8 mouse cellular contexts compared by ENCODE assay signal in the genomic region with DNA sequence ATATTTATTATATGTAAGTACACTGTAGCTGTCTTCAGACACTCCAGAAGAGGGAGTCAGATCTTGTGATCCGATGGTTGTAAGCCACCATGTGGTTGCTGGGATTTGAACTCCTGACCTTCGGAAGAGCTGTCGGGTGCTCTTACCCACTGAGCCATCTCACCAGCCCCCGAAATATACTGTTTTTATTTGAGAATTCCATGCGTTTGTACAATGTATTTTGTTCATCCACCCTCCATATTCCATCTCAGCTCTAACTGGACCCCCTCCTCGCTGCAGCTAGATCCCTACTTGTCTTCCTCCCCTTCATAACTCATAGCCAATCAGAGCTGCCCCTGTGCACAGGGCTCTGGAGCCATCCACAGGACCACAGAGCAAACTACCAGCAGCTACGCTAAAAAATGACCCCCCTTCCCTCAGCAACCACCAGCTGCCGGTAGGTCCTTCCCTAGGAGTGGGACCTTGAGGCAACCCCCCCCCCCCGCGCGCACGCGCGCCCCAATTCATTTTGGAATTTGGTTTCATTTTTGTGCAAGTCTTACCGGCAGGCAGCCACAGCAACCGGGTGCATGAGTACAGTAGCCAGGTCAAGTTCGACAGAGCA. TPM values are rescaled to one million over a fixed set of nuclear protein-coding genes. Genes with fewer than 3 reads are reported as not detected.
A peak's percentile ranks its signal among the peaks of the same experiment; 100 is the strongest.
DNase-seq lines count a peak whose midpoint lies in the region; ATAC-seq and TF ChIP-seq lines count a peak whose summit lies in the region.

No protein-coding gene starts in this region.

- peak overlapping the region; percentile 69 for H3K4me2 ChIP-seq in intestine, postnatal 0 days (replicated peaks; ENCODE audit: low read depth)
- peak overlapping the region; percentile 66 for H3K4me2 ChIP-seq in lung, embryonic 15.5 days

- H3K4me3 ChIP-seq in intestine, postnatal 0 days (ENCODE audit: low read depth, low read length), result peak overlapping the region; percentile 52
- peak overlapping the region; percentile 52 for H3K4me3 ChIP-seq in lung, embryonic 15.5 days

- no peak for DNase-seq in frontal cortex, adult 2 months (ENCODE audit: extremely low spot score in 1 of 2, low spot score in 1 of 2)
- peak; percentile 4 for DNase-seq in c-Kit-negative CD71-positive TER-119-positive erythroid progenitor cells, embryonic 14.5 days (ENCODE audit: low read depth, low spot score)
- DNase-seq in heart, adult 11 months, result peak; percentile 97
- DNase-seq in ovary, postnatal 14 days (ENCODE audit: low spot score), result peak; percentile 11
- no peak for DNase-seq in right cerebral cortex, adult 2 months (ENCODE audit: low spot score in 2 of 2)

- H3K27ac ChIP-seq in intestine, postnatal 0 days (ENCODE audit: low read depth, low read length), result no peak overlapping the region
- peak overlapping the region; percentile 82 for H3K27ac ChIP-seq in lung, embryonic 15.5 days

- H3K9ac ChIP-seq in intestine, postnatal 0 days (ENCODE audit: low read depth, low read length), result no peak overlapping the region
- peak overlapping the region; percentile 37 for H3K9ac ChIP-seq in lung, embryonic 15.5 days

- no peaks in the 10 kb centered on the region for H3K4me1 ChIP-seq in intestine, postnatal 0 days (replicated peaks; ENCODE audit: control insufficient read depth, insufficient read depth, low read length)
- H3K4me1 ChIP-seq in lung, embryonic 15.5 days, result 0 out of 2 replicates have a peak, but pooled peaks cover under 1% of the 10 kb centered on the region

- H3K36me3 ChIP-seq in intestine, postnatal 0 days (ENCODE audit: control insufficient read depth, insufficient read depth), result peaks cover 11% of the 10 kb centered on the region
- H3K36me3 ChIP-seq in lung, embryonic 15.5 days, result peaks cover 5% of the 10 kb centered on the region

- ATAC-seq in frontal cortex, adult (ENCODE audit: low TSS enrichment), result peak; percentile 22
- ATAC-seq in intestine, postnatal 0 days, result peak; percentile 31
- ATAC-seq in lung, embryonic 15.5 days (ENCODE audit: borderline replicate concordance, extremely low read depth, low FRiP score, low TSS enrichment), result peak; percentile 72

- TF ChIP-seq CTCF in intestine, postnatal 0 days (IDR thresholded peaks at IDR 0.05; ENCODE audit: low read depth), result peak; percentile 50

- WGBS in intestine, postnatal 0 days, result 19% methylated on average over 17 of the region's 17 CpGs
- 17% methylated on average over 17 of the region's 17 CpGs for WGBS in lung, embryonic 15.5 days

- no peaks in the 10 kb centered on the region for H3K9me3 ChIP-seq in intestine, postnatal 0 days (ENCODE audit: control insufficient read depth)
- no peaks in the 10 kb centered on the region for H3K9me3 ChIP-seq in lung, embryonic 15.5 days

- H3K27me3 ChIP-seq in intestine, postnatal 0 days (replicated peaks; ENCODE audit: control insufficient read depth, insufficient read depth, low read length), result no peaks in the 10 kb centered on the region
- no peaks in the 10 kb centered on the region for H3K27me3 ChIP-seq in lung, embryonic 15.5 days

RNA-seq across cellular contexts. Expression of a gene that starts 38.7 kb away (rescaled TPM):
- polyA plus RNA-seq in frontal cortex, adult 2 months (2012; rRNA removed), result 19.8 and 20.0 TPM in 2 replicates
- 19.1 and 22.1 TPM in 2 replicates for polyA plus RNA-seq in intestine, postnatal 0 days (2015; fragmentation: Nextera tagmentation; extraction: Ambion mirVana)
- polyA plus RNA-seq in lung, embryonic 15.5 days (2015; fragmentation: Nextera tagmentation; extraction: Ambion mirVana), result 20.6 and 22.0 TPM in 2 replicates

Comparison
In these comparisons a context has a peak if more than half of its experiments do, and no peak if none do; other contexts are left out.
1. ATAC-seq: peak in every context shown above with its lines; median percentile 72 in lung, embryonic 15.5 days; 31 in intestine, postnatal 0 days; 22 in frontal cortex, adult.
2. DNase-seq: peak in c-Kit-negative CD71-positive TER-119-positive erythroid progenitor cells, embryonic 14.5 days (single experiment), heart, adult 11 months (single experiment) and ovary, postnatal 14 days (single experiment); none in frontal cortex, adult 2 months (0 of 2) and right cerebral cortex, adult 2 months (0 of 2).